Mouse (Mus musculus) 416B (cell line): ENCODE results near the gene Sesn1.
A peak's percentile ranks its signal among the peaks of the same experiment; 100 is the strongest.
"Not testable (repeated sequence)": the region's sequence is repeated elsewhere in the genome, so short reads cannot be mapped to it uniquely, and the experiment has no call there.

Experiments used
- DNase-seq: peaks from one replicate; pipeline ENCODE4 v3.0.0; 2011; ENCODE audit warnings: low read depth

The Sesn1 gene

DNA sequence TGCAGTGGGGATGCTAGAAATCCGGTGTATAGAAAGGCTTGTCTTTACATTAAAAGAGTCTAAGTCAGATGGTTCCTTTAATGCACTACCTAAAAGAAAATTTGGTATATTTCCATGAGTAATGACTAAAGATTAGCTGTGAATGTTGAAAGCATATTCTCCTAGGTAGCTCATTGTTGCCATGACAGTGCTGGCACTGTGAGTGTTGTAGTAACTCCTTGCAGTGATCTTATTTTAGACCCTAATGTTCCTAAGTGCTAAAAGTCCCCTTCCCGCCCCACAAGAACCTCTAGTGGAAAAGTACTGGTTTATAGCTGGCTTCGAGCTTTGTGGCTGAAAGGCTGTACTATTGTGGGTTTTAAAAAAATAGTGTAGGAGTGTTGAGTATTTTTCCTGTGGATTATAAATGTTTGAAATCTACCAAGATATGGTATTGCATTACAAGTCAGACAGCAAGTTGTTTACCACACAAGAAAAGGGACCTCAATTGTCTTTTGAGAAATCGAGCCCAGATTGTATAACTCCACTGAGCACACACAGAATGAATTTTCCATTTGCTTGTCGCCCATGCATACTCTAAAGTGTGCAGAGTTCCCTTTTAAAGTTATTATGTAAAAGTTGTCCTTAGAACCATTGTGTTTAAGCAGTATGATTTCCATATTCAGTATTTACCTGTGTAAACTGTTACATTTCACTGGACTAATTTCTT is 13.0 kb downstream of the Sesn1 start:
- DNase-seq = peak; percentile 18

DNA sequence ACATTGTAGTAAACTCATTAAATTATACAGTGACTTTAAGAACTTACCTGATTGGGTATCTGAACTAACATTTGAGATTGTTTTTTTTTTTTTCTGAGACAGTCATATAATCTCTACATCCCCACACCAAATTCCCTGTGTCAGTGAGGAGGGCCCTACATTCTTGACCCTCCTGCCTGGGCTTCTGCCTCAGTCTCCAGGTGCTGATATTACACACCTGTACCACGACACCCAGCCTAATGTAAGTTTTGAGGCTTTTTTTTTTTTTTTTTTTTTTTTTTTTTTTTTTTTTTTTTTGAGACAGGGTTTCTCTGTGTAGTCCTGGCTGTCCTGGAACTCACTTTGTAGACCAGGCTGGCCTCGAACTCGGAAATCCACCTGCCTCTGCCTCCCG is 13.5 kb downstream of the Sesn1 start:
- DNase-seq = not testable (repeated sequence)

DNA sequence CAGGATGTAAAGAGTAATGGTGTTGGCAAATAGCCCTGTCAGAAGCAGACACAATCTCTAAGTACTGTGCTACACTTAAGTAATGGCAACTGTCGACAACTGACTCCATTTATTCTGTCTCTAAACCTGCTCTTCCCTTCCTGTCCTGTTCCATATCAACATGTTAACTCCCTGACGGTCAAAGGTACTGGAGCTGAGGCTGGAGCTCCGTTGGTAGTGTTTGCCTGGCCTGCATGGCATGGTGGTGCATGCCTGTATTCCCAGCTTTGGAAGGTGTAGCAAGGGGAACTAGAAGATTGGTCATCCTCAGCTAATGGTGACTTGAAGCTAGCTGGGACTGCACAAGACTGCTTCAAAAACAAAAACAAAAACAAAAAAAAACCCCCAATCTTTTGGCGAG is 14.2 kb downstream of the Sesn1 start:
- DNase-seq = no peak

DNA sequence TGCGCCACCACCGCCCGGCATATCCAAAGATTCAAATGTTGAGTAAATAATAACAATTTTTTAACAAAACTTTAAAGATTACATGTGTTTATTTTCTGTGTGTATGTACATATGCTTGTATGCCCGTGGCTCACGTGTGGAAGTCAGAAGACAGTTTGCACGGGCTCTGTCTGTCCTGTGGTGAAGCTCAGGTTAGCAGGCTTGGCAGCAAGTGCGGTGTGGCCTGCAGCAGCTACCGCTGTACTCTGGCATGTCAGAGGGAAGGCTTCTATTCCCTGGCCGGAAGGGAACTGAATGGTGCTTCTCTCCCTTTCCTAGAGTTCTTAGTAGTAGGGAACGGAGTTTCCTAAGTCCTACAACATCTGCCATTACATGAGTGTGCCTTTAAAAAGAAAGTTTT is 15.3 kb downstream of the Sesn1 start:
- DNase-seq = no peak

GRCm38 (mm10) chr10:41825996-41826395 is 16.3 kb downstream of the Sesn1 start:
- no peak for DNase-seq

GRCm38 (mm10) chr10:41826526-41827116 is 16.9 kb downstream of the Sesn1 start:
- DNase-seq = peak; percentile 90

DNA sequence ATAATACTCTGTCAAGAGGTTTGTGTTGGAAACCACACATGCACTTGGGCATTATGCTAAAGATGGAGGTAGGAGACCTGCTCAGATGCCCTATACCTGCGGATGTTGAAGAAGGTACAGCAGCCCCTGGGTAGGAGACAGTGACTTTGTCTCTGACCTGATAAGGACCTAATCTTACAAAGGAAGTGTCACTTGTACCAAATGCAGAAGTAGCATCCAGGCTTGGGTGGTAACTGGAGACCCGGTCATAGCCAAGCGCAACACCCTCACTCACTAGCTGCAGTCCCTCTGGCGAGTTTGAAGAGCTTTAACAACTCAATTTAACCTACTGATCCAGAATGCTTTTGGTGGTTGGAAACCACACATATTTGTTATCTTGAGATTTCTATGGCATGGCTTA is 18.0 kb downstream of the Sesn1 start:
- peak; percentile 58 for DNase-seq

GRCm38 (mm10) chr10:41829191-41829590 is 19.5 kb downstream of the Sesn1 start:
- DNase-seq = no peak

DNA sequence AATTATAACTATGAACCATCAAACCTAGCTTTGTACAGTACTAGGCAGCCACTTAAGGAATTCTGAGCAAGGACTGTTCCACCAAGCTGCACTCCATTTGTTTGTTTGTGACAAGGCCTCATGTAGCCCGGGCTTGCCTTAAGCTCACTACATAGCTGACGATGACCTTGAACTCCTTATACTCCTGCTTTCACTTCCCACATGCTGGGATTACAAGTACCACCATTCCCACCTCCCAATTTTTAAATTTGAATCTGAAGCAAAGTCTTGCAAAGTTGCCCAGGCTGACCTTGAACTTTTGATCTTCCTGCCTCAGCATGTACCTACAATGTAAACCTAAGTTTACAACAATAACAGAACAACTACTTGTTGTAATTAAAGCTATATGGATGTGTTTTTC is 20.2 kb downstream of the Sesn1 start:
- DNase-seq = no peak

- no peak for DNase-seq
Observed at GRCm38 (mm10) chr10:41830445-41830844, 20.7 kb downstream of the Sesn1 start.

GRCm38 (mm10) chr10:41830851-41831522 is 21.3 kb downstream of the Sesn1 start:
- DNase-seq = peak; percentile 89

- DNase-seq = no peak
Observed at GRCm38 (mm10) chr10:41832191-41832590, 22.5 kb downstream of the Sesn1 start.

DNA sequence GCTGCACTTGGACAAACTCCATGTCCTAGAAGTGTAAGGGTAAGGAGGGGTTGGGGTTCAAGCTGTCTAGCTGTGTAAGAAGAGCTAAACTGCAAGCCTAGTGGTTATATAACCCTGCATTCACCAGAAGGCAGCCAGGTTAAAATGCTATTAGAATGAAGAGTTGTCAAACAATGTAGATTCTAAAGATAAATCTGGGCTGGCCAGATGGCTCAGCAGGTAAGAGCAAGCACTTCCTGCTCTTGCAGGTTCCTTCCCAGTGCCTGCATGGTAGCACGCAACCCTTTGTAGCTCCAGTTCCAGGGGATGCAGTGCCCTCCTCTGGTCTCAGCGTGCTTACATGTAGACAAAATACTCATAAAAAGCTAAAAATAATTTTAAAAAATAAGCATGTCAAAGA is 24.4 kb downstream of the Sesn1 start:
- no peak for DNase-seq

DNA sequence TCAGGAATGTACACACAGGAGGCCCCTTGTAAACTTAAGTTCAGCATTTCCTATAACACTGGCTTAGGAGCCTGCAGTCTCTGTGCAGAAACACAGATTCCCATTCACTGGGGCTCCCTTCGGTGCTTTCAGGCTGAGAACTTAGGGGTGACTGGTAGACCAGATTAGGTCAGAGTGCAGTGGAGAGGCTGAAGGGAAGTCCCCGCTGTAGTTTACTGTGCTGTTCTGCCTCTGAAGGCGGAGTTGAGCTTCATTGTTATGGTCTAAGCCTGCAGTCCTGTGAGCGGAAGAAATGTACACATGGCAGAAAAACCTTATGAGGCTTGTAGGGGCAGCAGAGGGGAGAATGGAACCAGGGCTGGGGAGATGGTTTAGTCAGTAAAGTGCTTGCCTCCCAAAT is 29.2 kb downstream of the Sesn1 start:
- no peak for DNase-seq

- no peak for DNase-seq
Observed at GRCm38 (mm10) chr10:41847737-41848136, 38.0 kb downstream of the Sesn1 start.

- DNase-seq = peak; percentile 67
Observed at GRCm38 (mm10) chr10:41848721-41849120, 39.0 kb downstream of the Sesn1 start.

- no peak for DNase-seq
Observed at GRCm38 (mm10) chr10:41859820-41860219, 50.1 kb downstream of the Sesn1 start.

DNA sequence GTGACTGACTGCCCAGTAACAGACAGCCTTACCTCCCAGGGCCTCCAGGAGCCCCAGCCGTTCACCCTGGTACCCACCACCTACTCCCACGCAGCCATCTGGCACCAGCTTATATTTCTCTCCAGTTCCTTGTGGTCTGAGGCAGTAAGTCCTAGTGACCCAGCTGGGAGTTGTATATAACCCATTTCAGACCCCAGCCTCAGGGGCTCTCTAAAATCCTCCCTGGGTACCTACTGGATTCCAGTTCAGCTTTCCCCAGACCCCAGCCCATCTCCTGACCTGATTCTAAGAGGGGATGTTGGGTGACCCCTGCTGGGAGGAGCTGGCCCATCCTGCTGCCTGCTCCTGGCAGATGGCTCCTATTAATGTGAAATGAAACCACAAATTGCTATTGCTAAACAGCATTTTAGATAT is 50.5 kb downstream of the Sesn1 start:
- DNase-seq = no peak

DNA sequence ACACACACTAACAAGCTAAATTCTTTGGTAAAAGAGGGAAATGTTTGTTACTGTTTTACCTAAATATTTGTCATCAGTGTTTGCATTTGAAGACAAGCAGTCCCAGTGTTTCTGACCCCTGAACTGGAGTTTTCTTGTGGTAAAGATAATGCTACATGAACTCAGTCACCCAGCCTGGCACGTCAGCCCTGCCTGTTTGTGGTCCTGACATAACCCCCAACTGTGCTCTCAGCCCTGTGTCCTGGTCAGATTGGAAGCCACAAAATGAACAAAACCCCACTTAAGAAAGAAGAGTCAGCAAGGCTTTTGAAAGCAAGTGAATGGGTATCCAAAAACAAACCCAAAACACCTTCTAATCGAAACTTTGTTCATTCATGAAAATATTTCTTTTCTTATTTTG is 53.3 kb downstream of the Sesn1 start:
- DNase-seq = peak; percentile 67

DNA sequence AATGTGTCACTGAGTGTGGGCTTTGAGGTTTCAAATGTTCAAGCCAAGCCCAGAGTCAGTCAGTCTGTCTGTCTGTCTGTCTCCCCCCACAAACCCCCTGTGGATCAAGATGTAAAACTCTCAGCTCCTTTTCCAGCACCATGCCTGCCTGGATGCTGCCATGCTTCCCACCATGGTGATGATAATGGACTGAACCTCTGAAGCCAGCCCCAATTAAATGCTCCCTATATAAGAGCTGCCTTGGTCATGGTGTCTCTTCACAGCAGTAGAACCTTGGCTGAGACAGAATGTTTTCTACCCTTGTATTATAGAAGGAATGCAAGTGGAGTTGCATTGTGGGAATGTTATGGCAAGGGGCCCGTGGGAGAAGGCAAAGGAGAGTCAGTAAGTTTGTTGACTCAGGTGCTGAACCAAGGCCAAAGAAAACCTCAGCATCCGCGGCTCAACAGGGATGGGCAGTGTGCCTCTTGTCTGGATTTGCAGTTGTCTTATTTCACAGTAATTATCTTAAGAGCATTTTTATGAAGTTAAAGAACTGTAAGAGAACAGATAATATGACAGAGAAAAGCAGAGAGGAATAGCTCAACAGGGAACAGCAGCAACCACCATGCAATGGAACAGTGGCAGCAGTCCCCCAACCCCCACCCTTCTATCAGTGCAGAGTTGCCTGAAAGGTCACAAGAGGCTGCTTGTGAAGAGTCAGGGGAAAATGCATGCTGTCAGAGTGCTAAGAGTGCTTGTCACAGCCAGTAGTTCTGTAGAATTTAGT is 56.5 kb downstream of the Sesn1 start:
- DNase-seq = no peak

DNA sequence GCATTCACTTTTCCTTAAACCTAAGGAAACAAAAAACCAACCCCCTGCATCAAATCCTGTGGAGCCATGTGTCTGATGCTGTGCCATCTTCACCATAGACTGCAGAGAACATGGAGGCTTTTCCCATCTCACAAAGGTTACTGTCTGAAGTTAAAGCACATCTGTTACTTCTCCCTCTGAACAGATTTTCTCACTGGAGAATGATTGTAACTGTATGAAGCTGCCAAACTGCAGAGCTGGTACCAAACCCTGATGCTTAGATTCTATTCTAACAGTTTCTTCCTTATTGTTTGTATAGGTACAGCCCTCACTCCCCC is 57.1 kb downstream of the Sesn1 start:
- no peak for DNase-seq

DNA sequence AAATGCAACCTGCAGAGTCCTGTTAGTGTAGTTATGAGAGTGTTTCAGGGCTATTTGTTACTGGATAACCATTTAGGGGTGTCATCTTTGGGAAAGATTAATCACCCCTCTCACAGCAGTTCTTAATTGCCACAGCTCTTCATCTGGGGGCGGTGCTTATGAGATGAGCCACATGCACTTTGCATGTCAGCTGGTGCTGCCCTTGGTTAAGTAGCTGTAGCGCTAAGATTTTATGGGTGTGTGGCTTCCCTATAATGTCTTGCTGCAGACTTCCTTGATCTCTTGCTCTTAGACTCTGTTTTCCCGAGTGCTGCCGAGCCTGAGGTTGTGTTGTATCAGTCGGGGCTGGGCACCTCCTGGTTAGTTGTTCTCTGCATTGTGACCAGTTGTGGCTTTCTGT is 58.2 kb downstream of the Sesn1 start:
- DNase-seq = no peak

DNA sequence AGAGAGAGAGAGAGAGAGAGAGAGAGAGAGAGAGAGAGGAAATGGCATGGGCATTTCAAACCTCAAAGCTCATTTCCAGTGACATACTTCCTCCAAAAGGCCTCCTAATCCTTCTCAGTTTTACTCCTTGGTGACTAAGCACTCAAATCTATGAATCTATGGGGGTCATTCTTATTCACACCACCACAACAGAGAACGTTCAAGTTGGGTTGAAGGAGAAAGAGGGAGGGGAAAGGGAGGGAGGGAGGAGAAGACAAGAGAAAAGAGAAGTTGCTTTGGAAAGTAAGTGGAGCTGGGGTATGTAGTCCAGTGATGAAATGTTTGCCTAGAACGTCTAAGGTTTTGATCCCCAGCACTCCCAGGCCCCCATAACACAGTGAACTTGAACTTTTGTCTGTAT is 60.4 kb downstream of the Sesn1 start:
- DNase-seq = peak; percentile 84
